Mouse (Mus musculus): ENCODE measurements at regions not wholly inside any gene's neighbourhood (a gene's known extent, or its start where the extent isn't known, plus 50 kb on each side); places are given as distances from the start of the nearest gene placed in this dataset.

DNA sequence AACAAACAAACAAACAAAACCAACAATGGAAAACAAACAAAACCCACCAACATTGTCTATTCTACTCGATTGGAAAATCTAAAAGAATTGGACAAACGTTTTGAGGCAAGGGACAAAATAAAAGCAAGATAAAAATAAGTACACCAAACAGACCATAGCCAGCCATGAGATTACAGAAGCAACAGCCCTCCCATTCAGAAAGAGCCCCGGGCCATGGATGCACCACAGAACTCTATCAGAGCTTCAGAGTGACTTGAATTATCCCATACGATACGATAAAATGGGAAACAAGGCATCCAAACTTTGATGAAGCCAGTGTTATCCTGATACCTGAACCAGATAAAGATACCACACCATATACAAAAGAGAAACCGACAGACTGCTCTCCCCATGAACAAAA is 68.7 kb downstream of the Npepl1 start:
- H3K4me3 ChIP-seq (ENCODE audit: low read length), result no peak overlapping the region
- 68% methylated on average over 6 of the region's 6 CpGs for WGBS
- H3K27me3 ChIP-seq (ENCODE audit: control insufficient read depth, insufficient read depth, low read length), result no peaks in the 10 kb centered on the region
- H3K4me2 ChIP-seq (ENCODE audit: low read depth, low read length), result no peak overlapping the region
- no peak overlapping the region for H3K9ac ChIP-seq (ENCODE audit: low read length)
- no peaks in the 10 kb centered on the region for H3K36me3 ChIP-seq (ENCODE audit: control insufficient read depth, insufficient read depth)
- no peak overlapping the region for H3K27ac ChIP-seq (ENCODE audit: low read length)
- no peaks in the 10 kb centered on the region for H3K9me3 ChIP-seq (replicated peaks; ENCODE audit: control insufficient read depth, low read length)
- no peak for ATAC-seq (replicated peaks; ENCODE audit: extremely low read depth, insufficient read depth, low FRiP score)
- no peaks in the 10 kb centered on the region for H3K4me1 ChIP-seq (ENCODE audit: control insufficient read depth, insufficient read depth, low read length)

DNA sequence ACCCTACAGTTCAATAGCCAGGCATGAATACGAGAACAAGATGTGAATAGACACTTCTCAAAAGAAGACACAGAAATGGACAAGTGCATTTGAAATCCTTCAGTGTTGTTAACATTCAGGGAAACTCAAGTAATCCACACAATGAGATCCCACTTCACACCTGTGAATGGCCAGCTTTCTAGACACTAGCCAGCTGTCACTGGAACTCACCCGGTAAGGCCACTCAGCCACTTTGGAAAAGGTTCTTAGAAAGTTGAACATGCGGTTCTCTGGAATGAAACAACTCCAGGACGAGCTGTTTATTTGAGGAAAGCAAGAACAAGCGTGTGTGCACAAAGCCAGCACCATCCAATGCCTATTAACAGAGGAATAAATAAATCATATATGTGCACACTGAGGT is 74.6 kb downstream of the Npepl1 start:
- H3K36me3 ChIP-seq (ENCODE audit: control insufficient read depth, insufficient read depth), result no peaks in the 10 kb centered on the region
- H3K9ac ChIP-seq (ENCODE audit: low read length), result no peak overlapping the region
- no peak overlapping the region for H3K4me3 ChIP-seq (ENCODE audit: low read length)
- H3K27me3 ChIP-seq (ENCODE audit: control insufficient read depth, insufficient read depth, low read length), result no peaks in the 10 kb centered on the region
- WGBS, result 78% methylated on average over 5 of the region's 5 CpGs
- H3K9me3 ChIP-seq (replicated peaks; ENCODE audit: control insufficient read depth, low read length), result no peaks in the 10 kb centered on the region
- H3K4me2 ChIP-seq (ENCODE audit: low read depth, low read length), result no peak overlapping the region
- H3K27ac ChIP-seq (ENCODE audit: low read length), result no peak overlapping the region
- H3K4me1 ChIP-seq (ENCODE audit: control insufficient read depth, insufficient read depth, low read length), result no peaks in the 10 kb centered on the region
- ATAC-seq (replicated peaks; ENCODE audit: extremely low read depth, insufficient read depth, low FRiP score), result no peak

DNA sequence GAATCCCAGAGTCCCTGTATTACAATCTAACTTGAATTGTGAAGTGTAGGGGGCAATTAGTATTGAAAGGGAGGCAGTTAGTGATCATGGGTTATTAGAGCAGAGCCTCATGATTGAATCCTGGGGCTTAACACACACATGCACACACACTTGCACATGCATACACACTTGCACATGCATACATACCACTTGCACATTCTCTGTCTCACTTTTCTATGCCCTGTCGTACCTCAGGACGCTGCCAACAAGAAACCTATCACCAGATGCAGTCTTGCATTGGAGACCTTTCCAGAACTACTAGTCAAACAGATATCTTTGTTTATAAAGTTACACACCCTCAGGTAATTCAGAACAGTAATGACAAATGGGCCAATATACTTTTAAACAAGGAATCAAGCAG is 80.9 kb downstream of the Npepl1 start:
- Histone ChIP-seq H3K9me3 (replicated peaks; ENCODE audit: control insufficient read depth, low read length) (peaks cover 6% of the 10 kb centered on the region), H3K4me1 (ENCODE audit: control insufficient read depth, insufficient read depth, low read length) (no peaks in the 10 kb centered on the region), H3K4me3 (ENCODE audit: low read length) (no peak overlapping the region), H3K9ac (ENCODE audit: low read length) (no peak overlapping the region), H3K4me2 (ENCODE audit: low read depth, low read length) (no peak overlapping the region), H3K27me3 (ENCODE audit: control insufficient read depth, insufficient read depth, low read length) (no peaks in the 10 kb centered on the region), H3K27ac (ENCODE audit: low read length) (no peak overlapping the region), H3K36me3 (ENCODE audit: control insufficient read depth, insufficient read depth) (no peaks in the 10 kb centered on the region)
- 76% methylated on average over 2 of the region's 2 CpGs for WGBS
- ATAC-seq (replicated peaks; ENCODE audit: extremely low read depth, insufficient read depth, low FRiP score), result no peak

DNA sequence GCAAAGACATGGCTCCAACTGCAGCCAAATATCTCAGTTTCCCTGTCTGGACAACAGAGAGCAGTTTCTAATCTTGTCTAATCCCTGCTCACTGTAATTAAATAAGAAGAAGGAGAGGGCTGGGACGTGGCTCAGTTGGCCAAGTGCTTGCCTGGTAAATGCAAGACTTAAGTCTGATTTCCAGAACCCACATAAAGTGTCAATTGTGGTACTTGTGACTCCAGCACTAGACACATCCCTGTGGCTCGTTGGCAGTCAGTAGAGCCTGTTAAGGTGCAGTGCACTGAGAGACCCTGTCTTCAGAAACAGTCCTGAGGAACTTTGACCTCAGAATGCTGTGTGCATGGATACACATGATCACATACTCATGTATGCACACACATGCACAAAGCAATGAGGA is 81.4 kb downstream of the Npepl1 start:
- H3K27me3 ChIP-seq (ENCODE audit: control insufficient read depth, insufficient read depth, low read length), result no peaks in the 10 kb centered on the region
- H3K36me3 ChIP-seq (ENCODE audit: control insufficient read depth, insufficient read depth), result no peaks in the 10 kb centered on the region
- no peak overlapping the region for H3K9ac ChIP-seq (ENCODE audit: low read length)
- WGBS, result 74% methylated on average over 2 of the region's 2 CpGs
- no peak overlapping the region for H3K4me2 ChIP-seq (ENCODE audit: low read depth, low read length)
- H3K4me3 ChIP-seq (ENCODE audit: low read length), result no peak overlapping the region
- no peak overlapping the region for H3K27ac ChIP-seq (ENCODE audit: low read length)
- ATAC-seq (replicated peaks; ENCODE audit: extremely low read depth, insufficient read depth, low FRiP score), result no peak
- H3K4me1 ChIP-seq (ENCODE audit: control insufficient read depth, insufficient read depth, low read length), result no peaks in the 10 kb centered on the region
- H3K9me3 ChIP-seq (replicated peaks; ENCODE audit: control insufficient read depth, low read length), result peaks cover 6% of the 10 kb centered on the region

DNA sequence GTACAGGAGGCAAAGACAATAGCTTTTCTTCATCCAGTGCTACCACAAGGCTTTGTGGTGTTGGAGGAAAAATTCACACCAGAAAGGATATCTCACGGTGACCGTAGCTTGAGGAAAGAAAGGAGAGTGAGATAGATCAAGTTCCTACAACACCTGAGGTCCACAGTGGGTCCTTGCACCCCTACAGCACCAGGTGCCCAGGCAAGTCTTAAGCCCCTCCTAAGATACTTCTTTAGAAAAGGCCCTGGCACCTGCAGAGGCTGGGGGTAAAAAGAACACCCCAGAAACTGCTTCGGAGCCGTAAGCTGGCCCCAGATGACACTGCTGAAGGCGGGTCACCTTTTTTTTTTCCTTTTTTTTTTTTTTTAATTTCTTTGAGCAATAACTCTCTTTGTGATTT is 81.9 kb downstream of the Npepl1 start:
- Histone ChIP-seq H3K4me2 (ENCODE audit: low read depth, low read length) (no peak overlapping the region), H3K4me3 (ENCODE audit: low read length) (no peak overlapping the region), H3K36me3 (ENCODE audit: control insufficient read depth, insufficient read depth) (no peaks in the 10 kb centered on the region), H3K9me3 (replicated peaks; ENCODE audit: control insufficient read depth, low read length) (peaks cover 6% of the 10 kb centered on the region), H3K9ac (ENCODE audit: low read length) (no peak overlapping the region), H3K4me1 (ENCODE audit: control insufficient read depth, insufficient read depth, low read length) (no peaks in the 10 kb centered on the region), H3K27ac (ENCODE audit: low read length) (no peak overlapping the region), H3K27me3 (ENCODE audit: control insufficient read depth, insufficient read depth, low read length) (no peaks in the 10 kb centered on the region)
- WGBS, result 86% methylated on average over 5 of the region's 5 CpGs
- ATAC-seq (replicated peaks; ENCODE audit: extremely low read depth, insufficient read depth, low FRiP score), result no peak

DNA sequence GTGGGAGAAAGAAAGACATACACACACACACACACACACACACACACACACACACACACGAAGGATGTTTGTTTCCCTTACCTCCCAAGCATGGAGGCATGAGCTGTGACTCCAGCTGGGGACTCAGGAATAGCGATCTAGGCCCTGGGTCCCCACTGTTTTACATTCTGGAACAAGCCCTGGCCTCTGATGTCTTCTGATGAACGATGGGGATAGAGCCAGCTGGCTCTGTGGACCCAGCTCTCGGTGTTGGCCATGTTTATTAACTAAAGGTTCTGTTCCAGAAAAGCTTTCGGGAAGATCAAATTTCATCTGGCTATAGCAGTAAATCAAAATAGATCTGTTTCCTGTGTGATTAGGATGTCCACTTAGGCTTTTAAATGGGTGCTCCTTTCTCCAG is 83.4 kb downstream of the Npepl1 start:
- H3K4me1 ChIP-seq (ENCODE audit: control insufficient read depth, insufficient read depth, low read length), result no peaks in the 10 kb centered on the region
- H3K4me3 ChIP-seq (ENCODE audit: low read length), result no peak overlapping the region
- WGBS, result 64% methylated on average over 5 of the region's 5 CpGs
- no peak overlapping the region for H3K4me2 ChIP-seq (ENCODE audit: low read depth, low read length)
- H3K9ac ChIP-seq (ENCODE audit: low read length), result no peak overlapping the region
- H3K27me3 ChIP-seq (ENCODE audit: control insufficient read depth, insufficient read depth, low read length), result no peaks in the 10 kb centered on the region
- no peak for ATAC-seq (replicated peaks; ENCODE audit: extremely low read depth, insufficient read depth, low FRiP score)
- H3K27ac ChIP-seq (ENCODE audit: low read length), result no peak overlapping the region
- no peaks in the 10 kb centered on the region for H3K36me3 ChIP-seq (ENCODE audit: control insufficient read depth, insufficient read depth)
- peaks cover 6% of the 10 kb centered on the region for H3K9me3 ChIP-seq (replicated peaks; ENCODE audit: control insufficient read depth, low read length)

DNA sequence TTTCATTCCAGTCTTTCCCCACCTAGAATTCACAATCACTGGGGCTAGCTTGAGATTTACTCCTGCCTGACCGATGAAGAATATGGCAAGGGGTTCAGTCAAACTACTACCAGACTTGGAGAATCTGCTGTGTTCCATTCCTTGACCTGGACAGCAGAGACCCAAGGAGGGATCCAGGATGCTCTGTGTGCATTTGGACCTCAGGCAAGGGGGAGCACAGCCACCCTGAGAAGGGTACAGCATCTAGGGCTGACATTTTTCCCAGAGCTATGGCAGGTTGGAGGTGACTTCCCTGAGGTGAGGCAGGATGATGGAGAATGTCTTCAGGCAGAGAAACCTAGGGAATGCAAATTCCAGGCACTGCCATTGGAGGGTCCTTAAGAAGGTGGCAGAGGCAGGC is 85.5 kb downstream of the Npepl1 start:
- Histone ChIP-seq H3K4me3 (ENCODE audit: low read length) (no peak overlapping the region), H3K36me3 (ENCODE audit: control insufficient read depth, insufficient read depth) (no peaks in the 10 kb centered on the region), H3K27ac (ENCODE audit: low read length) (no peak overlapping the region), H3K9me3 (replicated peaks; ENCODE audit: control insufficient read depth, low read length) (peaks cover 5% of the 10 kb centered on the region), H3K4me1 (ENCODE audit: control insufficient read depth, insufficient read depth, low read length) (no peaks in the 10 kb centered on the region), H3K9ac (ENCODE audit: low read length) (no peak overlapping the region), H3K4me2 (ENCODE audit: low read depth, low read length) (no peak overlapping the region), H3K27me3 (ENCODE audit: control insufficient read depth, insufficient read depth, low read length) (no peaks in the 10 kb centered on the region)
- 87% methylated on average over 1 of the region's 1 CpGs for WGBS
- no peak for ATAC-seq (replicated peaks; ENCODE audit: extremely low read depth, insufficient read depth, low FRiP score)

DNA sequence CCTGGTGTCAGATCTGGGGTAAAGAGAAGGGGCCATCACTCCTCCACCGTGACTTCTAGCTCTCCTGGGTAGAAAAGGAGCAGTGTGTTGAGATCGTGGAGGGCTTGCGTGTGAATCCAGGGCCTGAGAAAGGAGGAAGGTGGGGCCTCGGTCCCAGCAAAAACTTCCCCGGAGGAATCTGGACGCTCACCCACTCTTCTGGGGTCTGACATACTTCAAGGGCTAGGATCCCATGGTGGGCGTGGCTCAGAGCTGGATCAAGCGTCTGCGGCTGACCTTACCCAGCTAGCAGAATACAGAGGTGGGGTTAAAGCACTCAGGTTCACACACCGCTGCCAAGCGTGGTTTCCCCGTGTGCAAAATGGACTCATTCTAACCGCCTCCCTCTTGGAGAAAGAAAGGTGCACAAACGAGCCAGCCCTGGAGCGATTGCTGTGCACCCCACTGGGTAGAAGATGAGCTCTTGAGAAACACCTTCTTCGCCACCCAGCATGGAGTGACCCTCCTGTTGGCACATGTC is 86.6 kb downstream of the Npepl1 start:
- H3K9me3 ChIP-seq (replicated peaks; ENCODE audit: control insufficient read depth, low read length), result no peaks in the 10 kb centered on the region
- no peak for ATAC-seq (replicated peaks; ENCODE audit: extremely low read depth, insufficient read depth, low FRiP score)
- H3K36me3 ChIP-seq (ENCODE audit: control insufficient read depth, insufficient read depth), result no peaks in the 10 kb centered on the region
- H3K27ac ChIP-seq (ENCODE audit: low read length), result no peak overlapping the region
- no peak overlapping the region for H3K4me3 ChIP-seq (ENCODE audit: low read length)
- H3K4me1 ChIP-seq (ENCODE audit: control insufficient read depth, insufficient read depth, low read length), result no peaks in the 10 kb centered on the region
- H3K27me3 ChIP-seq (ENCODE audit: control insufficient read depth, insufficient read depth, low read length), result no peaks in the 10 kb centered on the region
- H3K4me2 ChIP-seq (ENCODE audit: low read depth, low read length), result no peak overlapping the region
- H3K9ac ChIP-seq (ENCODE audit: low read length), result no peak overlapping the region
- 83% methylated on average over 16 of the region's 16 CpGs for WGBS

DNA sequence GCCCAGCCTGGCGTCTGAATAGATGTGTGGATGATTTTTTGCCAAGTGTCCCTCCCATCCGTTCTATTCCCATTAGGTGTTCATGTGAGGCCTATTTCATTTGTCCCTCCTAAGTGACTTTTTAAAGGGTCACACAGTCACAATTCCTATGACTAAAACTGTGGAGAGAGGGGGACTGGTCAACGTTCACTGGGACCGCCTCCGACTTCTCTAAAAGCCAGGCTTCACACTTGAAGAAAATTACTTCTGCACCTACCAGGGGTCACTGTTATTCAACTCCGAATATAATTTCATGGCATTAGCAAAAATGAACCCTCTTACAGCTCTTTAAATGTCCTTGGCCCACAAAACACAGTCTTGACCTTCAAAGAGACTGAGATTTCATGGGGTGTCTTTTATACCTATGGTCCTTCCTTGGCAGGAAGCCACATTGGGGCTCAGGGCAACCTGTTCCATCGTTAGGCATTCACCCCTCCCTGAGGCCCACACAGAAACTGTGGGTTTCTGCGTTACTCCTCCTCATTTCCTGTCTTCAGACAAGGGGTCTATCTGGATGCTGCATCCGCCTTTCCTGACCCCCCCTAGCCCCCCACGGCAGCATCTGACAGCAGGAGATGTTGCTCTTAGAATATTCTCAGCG is 86.7 kb upstream of the Gnas start:
- Histone ChIP-seq H3K27ac (ENCODE audit: low read length) (no peak overlapping the region), H3K4me3 (ENCODE audit: low read length) (no peak overlapping the region), H3K27me3 (ENCODE audit: control insufficient read depth, insufficient read depth, low read length) (no peaks in the 10 kb centered on the region), H3K9me3 (replicated peaks; ENCODE audit: control insufficient read depth, low read length) (no peaks in the 10 kb centered on the region), H3K4me2 (ENCODE audit: low read depth, low read length) (no peak overlapping the region), H3K36me3 (ENCODE audit: control insufficient read depth, insufficient read depth) (no peaks in the 10 kb centered on the region), H3K9ac (ENCODE audit: low read length) (no peak overlapping the region), H3K4me1 (ENCODE audit: control insufficient read depth, insufficient read depth, low read length) (no peaks in the 10 kb centered on the region)
- no peak for ATAC-seq (replicated peaks; ENCODE audit: extremely low read depth, insufficient read depth, low FRiP score)
- 73% methylated on average over 11 of the region's 11 CpGs for WGBS
